Mouse (Mus musculus): ENCODE measurements around the gene Fam162a. TPM values are rescaled to one million over a fixed set of nuclear protein-coding genes. Genes with fewer than 3 reads are reported as not detected.
"Not testable (repeated sequence)": the region's sequence is repeated elsewhere in the genome, so short reads cannot be mapped to it uniquely, and the experiment has no call there.

Fam162a gene
- total RNA-seq, 2 experiments from 2014 or later: 60.6 to 62.3 TPM

- no peak for DNase-seq (ENCODE audit: extremely low spot score in 1 of 2, low spot score in 2 of 2)
- intact Hi-C loops (cut with DNase I): no loop called here
- Histone ChIP-seq H3K4me3 (no peak overlapping the region), H3K27ac (no peak overlapping the region)
- no peak for TF ChIP-seq CTCF (IDR thresholded peaks at IDR 0.05)
These were observed 16.5 kb upstream of the Fam162a start for GRCm38 (mm10) chr16:36087846-36088245.

- Histone ChIP-seq H3K4me3 (no peak overlapping the region), H3K27ac (no peak overlapping the region)
- no peak for DNase-seq (ENCODE audit: extremely low spot score in 1 of 2, low spot score in 2 of 2)
- intact Hi-C loops (cut with DNase I): no loop called here
- TF ChIP-seq CTCF (IDR thresholded peaks at IDR 0.05): no peak
These were observed 8.5 kb upstream of the Fam162a start for GRCm38 (mm10) chr16:36079916-36080315.

GRCm38 (mm10) chr16:36074772-36075171 lies 3.4 kb upstream of the Fam162a start:
- Histone ChIP-seq H3K4me3 (no peak overlapping the region), H3K27ac (no peak overlapping the region)
- no peak for DNase-seq (ENCODE audit: extremely low spot score in 1 of 2, low spot score in 2 of 2)
- no peak for TF ChIP-seq CTCF (IDR thresholded peaks at IDR 0.05)
- intact Hi-C loops (cut with DNase I): loop anchor here (5.0 kb wide), 1 partner anchor 753 kb away; the partner anchor contains the start of gene Iqcb1

- no peak for TF ChIP-seq CTCF (IDR thresholded peaks at IDR 0.05)
- peak overlapping the region; percentile 100 for H3K27ac ChIP-seq
- peak overlapping the region; percentile 61 for H3K4me3 ChIP-seq
- intact Hi-C loops (cut with DNase I): loop anchor here (5.0 kb wide), 1 partner anchor 755 kb away; the partner anchor contains the start of gene Iqcb1
- DNase-seq (ENCODE audit: extremely low spot score in 1 of 2, low spot score in 2 of 2): no peak
These were observed 1.1 kb upstream of the Fam162a start for GRCm38 (mm10) chr16:36072410-36073011.

- Histone ChIP-seq H3K27ac (peak overlapping the region; percentile 100), H3K4me3 (peak overlapping the region; percentile 61)
- no peak for DNase-seq (ENCODE audit: extremely low spot score in 1 of 2, low spot score in 2 of 2)
- intact Hi-C loops (cut with DNase I): loop anchor here (2.0 to 5.0 kb wide), 3 partner anchors 28 to 756 kb away; partner anchors contain the start of gene Iqcb1
- no peak for TF ChIP-seq CTCF (IDR thresholded peaks at IDR 0.05)
These were observed 334 bp downstream of the Fam162a start for GRCm38 (mm10) chr16:36071071-36071449.

- no peak for DNase-seq (ENCODE audit: extremely low spot score in 1 of 2, low spot score in 2 of 2)
- no peak overlapping the region for H3K27ac ChIP-seq
- TF ChIP-seq CTCF (IDR thresholded peaks at IDR 0.05): peak; percentile 5
- intact Hi-C loops (cut with DNase I): loop anchor here (2.0 to 5.0 kb wide), 3 partner anchors 27 to 757 kb away; partner anchors contain the start of gene Iqcb1
- peak overlapping the region; percentile 61; the same call in 1 of the 2 replicates for H3K4me3 ChIP-seq
These were observed 1.4 kb downstream of the Fam162a start for GRCm38 (mm10) chr16:36069819-36070575.

GRCm38 (mm10) chr16:36068356-36068755 lies 3.0 kb downstream of the Fam162a start:
- no peak for TF ChIP-seq CTCF (IDR thresholded peaks at IDR 0.05)
- Histone ChIP-seq H3K4me3 (no peak overlapping the region), H3K27ac (no peak overlapping the region)
- no peak for DNase-seq (ENCODE audit: extremely low spot score in 1 of 2, low spot score in 2 of 2)
- intact Hi-C loops (cut with DNase I): no loop called here

- no peak overlapping the region for H3K4me3 ChIP-seq
- TF ChIP-seq CTCF (IDR thresholded peaks at IDR 0.05): no peak
- intact Hi-C loops (cut with DNase I): no loop called here
- no peak for DNase-seq (ENCODE audit: extremely low spot score in 1 of 2, low spot score in 2 of 2)
- no peak overlapping the region for H3K27ac ChIP-seq
These were observed 3.7 kb downstream of the Fam162a start for GRCm38 (mm10) chr16:36067694-36068093.

- Histone ChIP-seq H3K27ac (no peak overlapping the region), H3K4me3 (no peak overlapping the region)
- intact Hi-C loops (cut with DNase I): no loop called here
- TF ChIP-seq CTCF (IDR thresholded peaks at IDR 0.05): no peak
- no peak for DNase-seq (ENCODE audit: extremely low spot score in 1 of 2, low spot score in 2 of 2)
These were observed 6.5 kb downstream of the Fam162a start for GRCm38 (mm10) chr16:36064904-36065303.

GRCm38 (mm10) chr16:36063315-36063714 lies 8.1 kb downstream of the Fam162a start:
- Histone ChIP-seq H3K27ac (no peak overlapping the region), H3K4me3 (no peak overlapping the region)
- no peak for TF ChIP-seq CTCF (IDR thresholded peaks at IDR 0.05)
- DNase-seq (ENCODE audit: extremely low spot score in 1 of 2, low spot score in 2 of 2): no peak
- intact Hi-C loops (cut with DNase I): no loop called here

- DNase-seq (ENCODE audit: extremely low spot score in 1 of 2, low spot score in 2 of 2); H3K4me3 ChIP-seq; H3K27ac ChIP-seq; intact Hi-C loops (cut with DNase I): not testable (repeated sequence)
These were observed 8.9 kb downstream of the Fam162a start for GRCm38 (mm10) chr16:36062534-36062933.

GRCm38 (mm10) chr16:36057933-36058475 lies 13.4 kb downstream of the Fam162a start:
- H3K27ac ChIP-seq: no peak overlapping the region
- TF ChIP-seq CTCF (IDR thresholded peaks at IDR 0.05): no peak
- intact Hi-C loops (cut with DNase I): no loop called here

More at GRCm38 (mm10) chr16:36057933-36058475, 13.4 kb downstream of the Fam162a start:
- no peak overlapping the region for H3K4me3 ChIP-seq
- no peak for DNase-seq (ENCODE audit: extremely low spot score in 1 of 2, low spot score in 2 of 2)
